Mouse (Mus musculus) kidney, postnatal 0 days (tissue): ENCODE data around the gene Snx20. TPM values are rescaled to one million over a fixed set of nuclear protein-coding genes. Genes with fewer than 3 reads are reported as not detected.
A peak's percentile ranks its signal among the peaks of the same experiment; 100 is the strongest.

Experiments
- ATAC-seq: fragments of 200-750 bp; cut with Nextera tagmentation; replicated peaks from 2 replicates; pipeline ENCODE4 v1.8.0; 2017; ENCODE audit warnings: low read depth, moderate number of reproducible peaks, moderate TSS enrichment, moderate library complexity; ENCODE audit not compliant: low FRiP score
- DNase-seq: peaks from one replicate; pipeline ENCODE4 v3.0.0-alpha.2; 2016; ENCODE audit warnings: low spot score
- H3K27ac ChIP-seq: fragments of 300-500 bp; sonication (generic); 2 replicates; pipeline ENCODE4 v1.5.1; 2014; ENCODE audit warnings: mild to moderate bottlenecking
- H3K27me3 ChIP-seq: fragments of 300-500 bp; sonication (generic); 2 replicates; pipeline ENCODE4 v1.6.1; 2014; ENCODE audit warnings: low read length, mixed read lengths; ENCODE audit not compliant: insufficient read depth
- H3K36me3 ChIP-seq: fragments of 300-500 bp; sonication (generic); 2 replicates; pipeline ENCODE4 v1.6.1; 2014; ENCODE audit warnings: low read length, mixed read lengths; ENCODE audit not compliant: insufficient read depth
- H3K4me1 ChIP-seq: fragments of 300-500 bp; sonication (generic); replicated peaks from 2 replicates; pipeline ENCODE4 v1.6.1; 2014; ENCODE audit warnings: antibody characterized with exemption, low read length, mixed read lengths; ENCODE audit not compliant: insufficient read depth
- H3K4me2 ChIP-seq: fragments of 300-500 bp; sonication (generic); 2 replicates; pipeline ENCODE4 v1.6.1; 2014; ENCODE audit warnings: mild to moderate bottlenecking, low read length, moderate library complexity, mixed read lengths
- H3K4me3 ChIP-seq: fragments of 300-500 bp; sonication (generic); replicated peaks from 2 replicates; pipeline ENCODE4 v1.5.1; 2014; ENCODE audit warnings: low read depth, low read length
- H3K9ac ChIP-seq: fragments of 300-500 bp; sonication (generic); 2 replicates; pipeline ENCODE4 v1.6.1; 2014; ENCODE audit warnings: low read depth, low read length
- H3K9me3 ChIP-seq: fragments of 300-500 bp; sonication (generic); replicated peaks from 2 replicates; pipeline ENCODE4 v1.6.1; 2016; ENCODE audit warnings: low read length, inconsistent platforms, mixed read lengths
- CTCF ChIP-seq: IDR thresholded peaks from 2 replicates; pipeline ENCODE4 v1.5.1; 2016; ENCODE audit warnings: antibody characterized with exemption, low read depth, mild to moderate bottlenecking, moderate library complexity
- WGBS: fragments of 180-500 bp; shearing (Covaris S2); extraction: QIAGEN DNeasy Blood & Tissue Kit; methylation state at CpG from one replicate; pipeline ENCODE4 v1.1.7; 2014; 5-methylcytosine and 5-hydroxymethylcytosine counted together
- polyA plus RNA-seq: library from polyadenylated mRNA; unstranded; fragments of >200 nt; fragmentation: Nextera tagmentation; extraction: Ambion mirVana; gene quantifications from 2 replicates; pipeline ENCODE4 v1.2.1, GENCODE M21; 2015

The Snx20 gene
- polyA plus RNA-seq, 1 experiment from 2014 or later = 3.0 TPM

- no peak for ATAC-seq
- H3K27me3 ChIP-seq = no peaks in the 10 kb centered on the region
- DNase-seq = no peak
- H3K4me1 ChIP-seq = no peaks in the 10 kb centered on the region
- no peaks in the 10 kb centered on the region for H3K9me3 ChIP-seq
- H3K36me3 ChIP-seq = no peaks in the 10 kb centered on the region
- WGBS = 59% methylated on average over 5 of the region's 5 CpGs
- no peak for TF ChIP-seq CTCF
- no peak overlapping the region for H3K4me2 ChIP-seq
- H3K27ac ChIP-seq = no peak overlapping the region
- H3K9ac ChIP-seq = no peak overlapping the region
- H3K4me3 ChIP-seq = no peak overlapping the region
These were observed 37.4 kb downstream of the Snx20 start for GRCm38 (mm10) chr8:88598578-88598977.

DNA sequence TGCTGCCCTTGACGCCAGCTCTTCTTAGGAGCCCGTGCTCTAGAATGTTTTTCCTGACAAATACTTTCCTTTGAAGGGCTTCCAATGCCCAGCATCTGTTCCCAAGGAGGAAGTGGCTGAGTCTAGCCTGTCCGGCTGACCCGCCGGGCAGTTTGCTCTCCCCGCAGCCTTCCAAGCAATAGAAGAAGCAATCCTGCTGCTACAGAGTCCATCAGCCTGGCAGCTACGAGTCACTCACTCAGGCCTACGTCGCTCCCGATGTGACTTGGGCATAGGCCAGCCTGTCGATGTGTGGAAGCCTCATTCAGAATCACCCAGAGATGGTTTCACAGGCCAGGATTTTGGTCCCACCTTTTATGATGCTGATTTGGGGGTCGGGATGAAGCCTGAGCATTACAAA, 39.9 kb downstream of the Snx20 start:
- Histone ChIP-seq H3K4me1 (no peaks in the 10 kb centered on the region), H3K36me3 (0 out of 2 replicates have a peak, but pooled peaks cover 10% of the 10 kb centered on the region), H3K9ac (no peak overlapping the region), H3K4me2 (no peak overlapping the region), H3K27ac (no peak overlapping the region), H3K27me3 (no peaks in the 10 kb centered on the region), H3K9me3 (no peaks in the 10 kb centered on the region), H3K4me3 (no peak overlapping the region)
- ATAC-seq = no peak
- no peak for DNase-seq
- 71% methylated on average over 12 of the region's 12 CpGs for WGBS
- no peak for TF ChIP-seq CTCF

DNA sequence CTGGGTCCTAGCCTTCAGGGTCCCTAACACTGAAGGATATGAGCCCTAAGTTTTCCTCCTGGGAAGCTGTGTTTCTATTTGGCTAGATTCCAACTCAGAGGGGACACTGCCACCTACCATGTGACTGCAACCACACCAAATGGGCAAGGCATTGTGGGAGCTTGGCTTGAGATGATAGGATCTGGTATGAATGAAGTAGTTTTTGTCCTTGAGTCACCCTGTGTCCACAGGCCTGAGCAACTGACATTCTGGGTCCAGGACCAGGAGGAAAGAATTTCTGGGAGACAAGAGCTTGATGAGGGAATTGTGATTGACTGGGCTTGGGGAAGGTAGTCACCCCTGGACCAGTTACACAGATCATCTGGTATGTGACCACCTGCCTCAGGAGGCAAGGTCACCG, 42.0 kb downstream of the Snx20 start:
- Histone ChIP-seq H3K27me3 (no peaks in the 10 kb centered on the region), H3K4me3 (no peak overlapping the region), H3K27ac (no peak overlapping the region), H3K9me3 (no peaks in the 10 kb centered on the region), H3K36me3 (0 out of 2 replicates have a peak, but pooled peaks cover 10% of the 10 kb centered on the region), H3K4me1 (no peaks in the 10 kb centered on the region), H3K9ac (no peak overlapping the region), H3K4me2 (no peak overlapping the region)
- TF ChIP-seq CTCF = no peak
- WGBS = 94% methylated on average over 1 of the region's 1 CpGs
- ATAC-seq = no peak
- DNase-seq = no peak

DNA sequence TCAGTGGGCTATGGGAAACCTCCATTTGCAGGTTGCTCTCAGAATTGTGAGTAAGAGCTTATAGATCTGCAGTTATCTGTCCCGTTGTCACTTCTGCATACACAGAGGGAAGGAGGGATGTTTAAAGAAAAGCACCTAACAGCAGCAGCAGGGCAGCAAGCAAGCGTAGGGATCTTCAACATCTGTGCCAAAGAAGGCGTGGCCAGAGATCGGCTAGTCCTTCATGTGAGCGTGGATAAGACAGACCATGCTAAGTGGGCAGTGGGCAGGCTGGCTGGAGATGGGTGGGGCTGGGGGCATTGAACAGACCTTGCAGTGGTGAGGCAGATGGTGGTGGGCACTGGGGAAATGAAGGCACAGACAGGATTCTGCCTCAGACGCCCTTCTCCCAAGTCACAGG, 45.7 kb downstream of the Snx20 start:
- Histone ChIP-seq H3K27ac (no peak overlapping the region), H3K9ac (no peak overlapping the region), H3K4me2 (no peak overlapping the region), H3K36me3 (0 out of 2 replicates have a peak, but pooled peaks cover 13% of the 10 kb centered on the region), H3K27me3 (no peaks in the 10 kb centered on the region), H3K9me3 (no peaks in the 10 kb centered on the region), H3K4me3 (no peak overlapping the region), H3K4me1 (no peaks in the 10 kb centered on the region)
- ATAC-seq = no peak
- DNase-seq = no peak
- 82% methylated on average over 6 of the region's 6 CpGs for WGBS
- no peak for TF ChIP-seq CTCF

GRCm38 (mm10) chr8:88588205-88588889, 47.6 kb downstream of the Snx20 start:
- 71% methylated on average over 8 of the region's 8 CpGs for WGBS
- peak; percentile 75 for ATAC-seq
- no peak overlapping the region for H3K9ac ChIP-seq
- H3K9me3 ChIP-seq = no peaks in the 10 kb centered on the region
- no peak for DNase-seq
- H3K27ac ChIP-seq = peak overlapping the region; percentile 76
- TF ChIP-seq CTCF = no peak
- H3K4me3 ChIP-seq = no peak overlapping the region
- no peaks in the 10 kb centered on the region for H3K27me3 ChIP-seq
- 0 out of 2 replicates have a peak overlapping the region, but pooled peaks have one; percentile 5 for H3K4me2 ChIP-seq
- H3K4me1 ChIP-seq = no peaks in the 10 kb centered on the region
- 0 out of 2 replicates have a peak, but pooled peaks cover 13% of the 10 kb centered on the region for H3K36me3 ChIP-seq

DNA sequence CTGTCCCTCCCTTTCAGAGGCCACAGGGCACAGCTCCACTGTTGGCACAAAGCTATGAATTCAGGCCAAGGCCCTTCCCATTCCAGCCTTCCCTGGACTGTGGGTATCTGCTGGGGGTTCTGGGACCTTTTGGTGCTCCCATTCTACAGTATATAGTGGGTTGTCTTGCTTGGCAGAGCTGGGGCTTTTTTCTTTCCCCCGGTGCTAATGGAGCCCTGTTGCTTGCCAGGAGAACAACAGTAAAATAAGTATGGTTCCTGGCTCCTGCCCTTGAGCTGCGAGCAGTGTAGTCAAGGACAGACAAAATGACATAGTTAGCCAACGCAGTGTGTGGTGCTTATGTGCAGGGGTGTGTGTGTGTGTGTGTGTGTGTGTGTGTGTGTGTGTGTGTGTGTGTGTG, 52.1 kb downstream of the Snx20 start:
- Histone ChIP-seq H3K27ac (no peak overlapping the region), H3K4me3 (no peak overlapping the region), H3K4me1 (peaks cover 14% of the 10 kb centered on the region), H3K27me3 (no peaks in the 10 kb centered on the region), H3K36me3 (0 out of 2 replicates have a peak, but pooled peaks cover 3% of the 10 kb centered on the region), H3K4me2 (no peak overlapping the region), H3K9ac (no peak overlapping the region), H3K9me3 (no peaks in the 10 kb centered on the region)
- WGBS = 87% methylated on average over 3 of the region's 3 CpGs
- DNase-seq = no peak
- no peak for ATAC-seq
- no peak for TF ChIP-seq CTCF
